Mouse (Mus musculus) cerebellum, adult 2 months (tissue): Measurements from ENCODE around the gene Ube2e2.

Experiments used
- CTCF ChIP-seq: fragments of 200-500 bp; IDR thresholded peaks from 2 replicates; pipeline ENCODE4 v1.5.1; 2011; ENCODE audit warnings: low read depth, mild to moderate bottlenecking, control low read depth, low read length, moderate library complexity, borderline replicate concordance; ENCODE audit not compliant: insufficient read depth
- POLR2A ChIP-seq: fragments of 200-500 bp; IDR thresholded peaks from 2 replicates; pipeline ENCODE4 v1.6.1; 2011; ENCODE audit warnings: low read length, control low read depth, borderline replicate concordance; ENCODE audit not compliant: insufficient read depth

DNA sequence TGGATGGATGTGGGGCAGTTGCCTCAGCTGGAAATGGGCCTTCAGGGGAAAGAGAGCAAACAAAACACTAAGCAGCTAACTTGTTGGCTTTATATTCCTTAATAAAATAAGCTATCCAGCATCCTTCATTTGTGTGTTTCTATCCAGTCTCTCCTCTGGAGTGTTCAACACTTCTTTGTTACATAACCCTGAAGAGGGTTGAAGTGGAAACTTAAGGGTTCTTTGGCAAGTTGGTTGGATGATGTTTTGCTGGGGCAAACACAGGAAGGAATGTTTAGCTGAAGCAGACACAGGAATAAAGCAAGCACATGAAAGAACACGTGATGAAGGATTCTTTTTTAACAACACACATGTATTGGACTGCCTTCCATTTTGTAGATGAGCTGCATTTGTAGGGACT is 256.3 kb downstream of the Ube2e2 start:
- TF ChIP-seq POLR2A, result no peak
- TF ChIP-seq CTCF, result no peak
